Mouse (Mus musculus): ENCODE measurements around the gene Kif17. TPM values are rescaled to one million over a fixed set of nuclear protein-coding genes. Genes with fewer than 3 reads are reported as not detected.

The Kif17 gene
- 0.24 TPM in 1 of 2 replicates, not detected in the other for polyA plus RNA-seq (2014; fragmentation: Nextera tagmentation; extraction: Ambion mirVana)

DNA sequence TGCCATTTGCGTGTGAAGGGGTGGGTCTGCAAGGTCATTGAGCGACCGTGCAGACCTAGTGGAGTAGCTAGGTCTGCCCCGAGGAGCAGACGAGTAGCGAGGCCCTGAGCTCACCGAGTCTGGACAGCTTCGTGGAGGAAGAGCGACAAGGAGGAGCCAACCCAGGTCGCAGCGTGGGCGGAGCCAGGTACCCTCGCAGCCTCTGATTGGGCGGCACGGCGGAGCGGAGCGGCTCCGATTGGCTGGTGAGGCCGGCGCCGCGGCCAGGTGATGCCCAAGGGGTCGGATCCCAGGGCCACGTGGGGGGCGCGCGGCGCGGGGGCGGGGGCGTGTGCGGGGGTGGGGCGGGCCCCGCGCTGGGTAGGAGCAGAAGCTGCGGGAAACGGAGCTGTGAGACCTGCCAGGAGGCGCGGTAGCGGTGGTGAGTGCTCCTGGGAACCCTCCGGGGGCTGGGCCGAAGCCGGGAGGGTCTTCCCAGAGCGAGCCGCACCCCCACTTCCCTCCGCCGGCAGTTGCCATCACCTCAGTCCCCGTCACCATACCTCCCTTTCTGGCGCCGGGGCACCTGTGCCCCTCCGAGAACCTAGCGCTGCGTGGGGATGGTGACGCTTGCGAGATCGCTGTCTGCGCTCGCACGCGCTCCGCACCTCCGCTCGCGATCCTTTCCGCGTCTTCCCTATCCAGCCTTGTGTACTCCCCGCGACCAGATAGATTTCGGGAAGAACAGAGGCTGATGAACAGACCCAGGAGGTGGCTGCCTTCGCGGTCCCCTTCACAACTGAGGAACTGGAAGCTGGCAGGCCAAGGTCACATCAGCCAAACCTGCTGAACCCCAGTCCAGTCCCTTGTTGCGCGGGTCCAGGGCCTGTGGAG lies at the start of gene Kif17, which contains the start of gene Sh2d5:
Gene Kif17, plus strand, starts transcription at position 348 of the 873 bp plus-strand sequence.
Gene Sh2d5, plus strand, starts transcription at position 316 of the 873 bp plus-strand sequence.
- Histone ChIP-seq H3K27ac (ENCODE audit: low read depth, low read length) (no peak within 1 kb of the TSS), H3K9me3 (ENCODE audit: control insufficient read depth, low read length) (no peaks in the 10 kb centered on the region), H3K4me2 (ENCODE audit: low read depth, low read length, severe bottlenecking) (peak within 1 kb of the TSS; percentile 80), H3K9ac (ENCODE audit: low read length) (peak within 1 kb of the TSS; percentile 6; the same call in 1 of the 2 replicates), H3K4me3 (ENCODE audit: low read depth, low read length) (peak within 1 kb of the TSS; percentile 41), H3K27me3 (ENCODE audit: control insufficient read depth, insufficient read depth, low read length) (peaks cover 50% of the 10 kb centered on the region), H3K36me3 (ENCODE audit: control insufficient read depth, insufficient read depth, low read length) (no peaks in the 10 kb centered on the region; the same call in 1 of the 2 replicates), H3K4me1 (replicated peaks; ENCODE audit: control insufficient read depth, insufficient read depth, low read length) (peaks cover 23% of the 10 kb centered on the region)
- ATAC-seq (replicated peaks; ENCODE audit: low FRiP score) (peak; percentile 88), DNase-seq (ENCODE audit: low spot score) (peak; percentile 91)
- WGBS = under 1% methylated on average over 61 of the region's 74 CpGs

- Histone ChIP-seq H3K4me1 (replicated peaks; ENCODE audit: control insufficient read depth, insufficient read depth, low read length) (no peaks in the 10 kb centered on the region), H3K4me3 (ENCODE audit: low read depth, low read length) (no peak overlapping the region), H3K4me2 (ENCODE audit: low read depth, low read length, severe bottlenecking) (no peak overlapping the region), H3K36me3 (ENCODE audit: control insufficient read depth, insufficient read depth, low read length) (peaks cover 20% of the 10 kb centered on the region), H3K27me3 (ENCODE audit: control insufficient read depth, insufficient read depth, low read length) (no peaks in the 10 kb centered on the region), H3K9ac (ENCODE audit: low read length) (no peak overlapping the region), H3K27ac (ENCODE audit: low read depth, low read length) (no peak overlapping the region), H3K9me3 (ENCODE audit: control insufficient read depth, low read length) (no peaks in the 10 kb centered on the region)
- DNase-seq (ENCODE audit: low spot score) (no peak), ATAC-seq (replicated peaks; ENCODE audit: low FRiP score) (no peak)
- WGBS = 95% methylated on average over 3 of the region's 3 CpGs
Measured at GRCm38 (mm10) chr4:138200769-138201168, 49.5 kb upstream of the Kif17 start.

GRCm38 (mm10) chr4:138201696-138202095 lies 48.5 kb upstream of the Kif17 start:
- 79% methylated on average over 9 of the region's 9 CpGs for WGBS
- no peaks in the 10 kb centered on the region for H3K9me3 ChIP-seq (ENCODE audit: control insufficient read depth, low read length)
- H3K9ac ChIP-seq (ENCODE audit: low read length) = no peak overlapping the region
- H3K27me3 ChIP-seq (ENCODE audit: control insufficient read depth, insufficient read depth, low read length) = no peaks in the 10 kb centered on the region
- H3K4me2 ChIP-seq (ENCODE audit: low read depth, low read length, severe bottlenecking) = no peak overlapping the region
- DNase-seq (ENCODE audit: low spot score) (no peak), ATAC-seq (replicated peaks; ENCODE audit: low FRiP score) (no peak)
- no peaks in the 10 kb centered on the region for H3K4me1 ChIP-seq (replicated peaks; ENCODE audit: control insufficient read depth, insufficient read depth, low read length)
- H3K36me3 ChIP-seq (ENCODE audit: control insufficient read depth, insufficient read depth, low read length) = peaks cover 17% of the 10 kb centered on the region
- H3K27ac ChIP-seq (ENCODE audit: low read depth, low read length) = no peak overlapping the region
- H3K4me3 ChIP-seq (ENCODE audit: low read depth, low read length) = no peak overlapping the region

DNA sequence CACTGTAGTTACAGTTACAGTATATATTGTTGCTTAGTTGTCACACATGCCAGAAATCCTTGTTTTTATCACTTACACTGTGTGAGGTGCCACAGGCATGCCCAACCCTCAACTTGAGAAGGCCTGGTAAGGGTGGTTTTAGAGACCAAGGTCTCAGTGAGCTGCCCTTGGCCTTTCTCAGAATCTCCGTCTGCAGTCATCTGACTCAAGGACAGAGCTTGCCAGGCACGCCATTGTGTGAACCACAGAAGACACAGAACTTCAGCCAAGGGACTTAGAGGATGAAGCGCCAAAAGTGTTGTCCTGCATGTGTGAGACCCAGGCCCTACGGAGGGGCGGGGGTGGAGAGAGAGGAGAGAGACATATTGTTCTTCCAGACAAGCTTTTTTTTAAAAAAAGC lies 40.1 kb upstream of the Kif17 start:
- 93% methylated on average over 5 of the region's 5 CpGs for WGBS
- Histone ChIP-seq H3K4me2 (ENCODE audit: low read depth, low read length, severe bottlenecking) (no peak overlapping the region), H3K9me3 (ENCODE audit: control insufficient read depth, low read length) (no peaks in the 10 kb centered on the region), H3K9ac (ENCODE audit: low read length) (no peak overlapping the region), H3K4me1 (replicated peaks; ENCODE audit: control insufficient read depth, insufficient read depth, low read length) (no peaks in the 10 kb centered on the region), H3K36me3 (ENCODE audit: control insufficient read depth, insufficient read depth, low read length) (peaks cover 8% of the 10 kb centered on the region; the same call in 1 of the 2 replicates), H3K27me3 (ENCODE audit: control insufficient read depth, insufficient read depth, low read length) (no peaks in the 10 kb centered on the region), H3K27ac (ENCODE audit: low read depth, low read length) (no peak overlapping the region), H3K4me3 (ENCODE audit: low read depth, low read length) (no peak overlapping the region)
- ATAC-seq (replicated peaks; ENCODE audit: low FRiP score) = no peak
- no peak for DNase-seq (ENCODE audit: low spot score)

GRCm38 (mm10) chr4:138213861-138214260 lies 36.4 kb upstream of the Kif17 start:
- Histone ChIP-seq H3K27ac (ENCODE audit: low read depth, low read length) (no peak overlapping the region), H3K9ac (ENCODE audit: low read length) (no peak overlapping the region), H3K4me3 (ENCODE audit: low read depth, low read length) (no peak overlapping the region), H3K36me3 (ENCODE audit: control insufficient read depth, insufficient read depth, low read length) (peaks cover 7% of the 10 kb centered on the region; the same call in 1 of the 2 replicates), H3K4me1 (replicated peaks; ENCODE audit: control insufficient read depth, insufficient read depth, low read length) (peaks cover 7% of the 10 kb centered on the region; the same call in 1 of the 2 replicates), H3K27me3 (ENCODE audit: control insufficient read depth, insufficient read depth, low read length) (no peaks in the 10 kb centered on the region), H3K4me2 (ENCODE audit: low read depth, low read length, severe bottlenecking) (no peak overlapping the region), H3K9me3 (ENCODE audit: control insufficient read depth, low read length) (no peaks in the 10 kb centered on the region)
- DNase-seq (ENCODE audit: low spot score) (no peak), ATAC-seq (replicated peaks; ENCODE audit: low FRiP score) (no peak)
- whole genome bisulfite sequencing = 85% methylated on average over 3 of the region's 3 CpGs

- DNase-seq (ENCODE audit: low spot score) (no peak), ATAC-seq (replicated peaks; ENCODE audit: low FRiP score) (no peak)
- H3K4me3 ChIP-seq (ENCODE audit: low read depth, low read length) = peak overlapping the region; percentile 84
- peak overlapping the region; percentile 98 for H3K27ac ChIP-seq (ENCODE audit: low read depth, low read length)
- peak overlapping the region; percentile 56 for H3K4me2 ChIP-seq (ENCODE audit: low read depth, low read length, severe bottlenecking)
- no peaks in the 10 kb centered on the region for H3K36me3 ChIP-seq (ENCODE audit: control insufficient read depth, insufficient read depth, low read length)
- no peaks in the 10 kb centered on the region for H3K9me3 ChIP-seq (ENCODE audit: control insufficient read depth, low read length)
- 48% methylated on average over 13 of the region's 13 CpGs for WGBS
- peaks cover 8% of the 10 kb centered on the region; the same call in 1 of the 2 replicates for H3K4me1 ChIP-seq (replicated peaks; ENCODE audit: control insufficient read depth, insufficient read depth, low read length)
- peak overlapping the region; percentile 96 for H3K9ac ChIP-seq (ENCODE audit: low read length)
- no peaks in the 10 kb centered on the region for H3K27me3 ChIP-seq (ENCODE audit: control insufficient read depth, insufficient read depth, low read length)
Measured at GRCm38 (mm10) chr4:138215671-138216199, 34.5 kb upstream of the Kif17 start.

DNA sequence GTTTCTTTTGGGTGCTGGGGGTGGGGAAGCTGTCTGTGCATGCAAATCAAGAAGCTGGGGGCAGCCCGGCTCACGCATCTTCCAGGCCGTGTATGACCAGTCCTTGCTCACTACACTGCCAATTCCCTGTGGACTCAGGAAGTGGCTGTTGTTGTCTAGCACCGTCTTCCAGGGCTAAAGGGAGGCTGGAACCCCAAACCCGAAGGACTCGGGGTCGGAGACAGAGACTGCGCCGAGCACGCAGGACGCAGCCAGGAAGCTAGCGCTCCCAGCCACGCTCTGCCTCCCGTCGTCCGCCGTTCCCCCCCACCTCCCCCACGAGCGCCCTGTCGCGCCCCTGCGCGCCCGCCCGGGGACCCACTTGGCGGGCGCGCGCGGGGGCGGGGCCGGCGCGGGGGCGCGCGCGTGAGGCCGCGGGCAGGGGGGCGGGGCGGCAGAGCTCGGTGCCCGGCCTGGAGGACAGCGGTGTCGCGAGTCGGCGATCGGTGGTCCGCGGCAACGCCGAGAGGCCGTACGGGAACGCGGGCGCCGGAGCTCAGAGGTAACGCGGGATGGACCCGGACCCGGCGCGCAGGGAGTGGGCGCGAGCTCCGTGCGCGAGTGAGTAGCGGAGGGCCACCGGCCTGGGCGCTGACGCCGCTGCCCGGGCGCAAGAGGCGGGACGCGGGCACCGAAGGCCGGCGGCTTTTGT lies 33.9 kb upstream of the Kif17 start, which contains the start of gene Hp1bp3:
Gene Hp1bp3, plus strand, starts transcription at position 97 of the 691 bp plus-strand sequence.
- peak within 1 kb of the TSS; percentile 96 for H3K9ac ChIP-seq (ENCODE audit: low read length)
- peak; percentile 82 for ATAC-seq (replicated peaks; ENCODE audit: low FRiP score)
- 0% methylated on average over 71 of the region's 84 CpGs for WGBS
- peak within 1 kb of the TSS; percentile 84 for H3K4me3 ChIP-seq (ENCODE audit: low read depth, low read length)
- peak; percentile 92 for DNase-seq (ENCODE audit: low spot score)
- H3K36me3 ChIP-seq (ENCODE audit: control insufficient read depth, insufficient read depth, low read length) = no peaks in the 10 kb centered on the region
- H3K27ac ChIP-seq (ENCODE audit: low read depth, low read length) = peak within 1 kb of the TSS; percentile 98
- H3K4me1 ChIP-seq (replicated peaks; ENCODE audit: control insufficient read depth, insufficient read depth, low read length) = peaks cover 8% of the 10 kb centered on the region; the same call in 1 of the 2 replicates
- no peaks in the 10 kb centered on the region for H3K27me3 ChIP-seq (ENCODE audit: control insufficient read depth, insufficient read depth, low read length)
- no peaks in the 10 kb centered on the region for H3K9me3 ChIP-seq (ENCODE audit: control insufficient read depth, low read length)
- H3K4me2 ChIP-seq (ENCODE audit: low read depth, low read length, severe bottlenecking) = peak within 1 kb of the TSS; percentile 88

DNA sequence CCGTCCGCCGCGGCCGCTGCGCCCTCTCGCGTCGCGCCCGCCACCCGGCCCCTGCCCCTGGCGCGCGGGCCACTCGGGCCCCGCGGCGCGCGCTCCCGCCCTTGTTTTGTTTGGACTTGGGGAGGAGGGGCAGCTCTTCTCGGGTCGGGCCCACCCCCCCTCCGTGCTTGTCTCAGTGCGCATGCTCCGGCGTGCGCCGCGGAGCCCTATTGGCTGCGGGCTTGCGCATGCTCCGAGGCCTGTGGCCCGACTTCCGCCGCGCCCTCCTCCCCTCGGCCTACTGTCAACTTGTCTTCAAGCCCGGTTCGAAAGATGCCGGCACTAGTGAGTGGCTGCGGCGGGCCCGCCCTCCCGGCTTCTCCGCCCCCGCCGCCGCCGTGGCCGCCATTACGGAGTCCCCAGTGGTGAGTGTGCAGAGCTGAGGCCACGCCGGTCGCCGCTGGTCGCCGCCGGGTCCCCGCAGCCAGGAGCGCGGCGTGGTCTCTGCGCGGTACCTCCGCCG lies 33.3 kb upstream of the Kif17 start:
- no peaks in the 10 kb centered on the region; the same call in 1 of the 2 replicates for H3K36me3 ChIP-seq (ENCODE audit: control insufficient read depth, insufficient read depth, low read length)
- H3K4me3 ChIP-seq (ENCODE audit: low read depth, low read length) = peak overlapping the region; percentile 84
- 0% methylated on average over 29 of the region's 68 CpGs for WGBS
- peaks cover 8% of the 10 kb centered on the region; the same call in 1 of the 2 replicates for H3K4me1 ChIP-seq (replicated peaks; ENCODE audit: control insufficient read depth, insufficient read depth, low read length)
- peak overlapping the region; percentile 88 for H3K4me2 ChIP-seq (ENCODE audit: low read depth, low read length, severe bottlenecking)
- ATAC-seq (replicated peaks; ENCODE audit: low FRiP score) (peak; percentile 97), DNase-seq (ENCODE audit: low spot score) (peak; percentile 100)
- peak overlapping the region; percentile 98 for H3K27ac ChIP-seq (ENCODE audit: low read depth, low read length)
- H3K9ac ChIP-seq (ENCODE audit: low read length) = peak overlapping the region; percentile 96
- H3K27me3 ChIP-seq (ENCODE audit: control insufficient read depth, insufficient read depth, low read length) = no peaks in the 10 kb centered on the region
- no peaks in the 10 kb centered on the region for H3K9me3 ChIP-seq (ENCODE audit: control insufficient read depth, low read length)

Data from forebrain, embryonic 11.5 days (tissue).